Mouse (Mus musculus): Measurements from ENCODE around the gene Sdhc. TPM values are rescaled to one million over a fixed set of nuclear protein-coding genes. Genes with fewer than 3 reads are reported as not detected.

Gene Sdhc
- polyA plus RNA-seq, 1 experiment from 2014 or later: 642 TPM

DNA sequence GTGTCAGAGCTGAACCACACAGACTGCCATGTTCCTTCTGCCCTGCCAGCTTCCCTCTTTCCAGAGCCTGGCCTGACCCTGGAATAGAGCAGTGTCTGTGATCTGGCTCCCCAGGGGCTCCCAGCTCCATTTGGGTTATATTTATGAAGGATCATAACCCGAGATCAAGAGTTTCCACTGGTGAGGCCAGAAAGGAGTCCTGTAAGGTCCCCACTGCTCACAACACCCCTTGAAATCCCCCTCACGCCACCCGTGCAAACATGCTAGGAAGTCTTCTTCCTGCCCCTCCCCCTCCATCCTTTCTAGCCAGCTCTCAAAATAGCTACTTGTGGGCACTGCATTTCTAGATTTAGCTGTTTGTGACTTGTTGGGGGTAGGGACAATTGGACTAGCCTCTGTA, 33.2 kb upstream of the Sdhc start:
- Histone ChIP-seq H3K36me3 (ENCODE audit: control insufficient read depth, insufficient read depth, low read length) (no peaks in the 10 kb centered on the region), H3K4me1 (ENCODE audit: control insufficient read depth in 2 of 2, insufficient read depth in 2 of 2, low read length in 2 of 2) (peaks cover 23 to 39% of the 10 kb centered on the region in 2 experiments), H3K9me3 (ENCODE audit: control insufficient read depth, low read length) (no peaks in the 10 kb centered on the region), H3K4me3 (ENCODE audit: control insufficient read depth in 1 of 2, insufficient read depth in 1 of 2, low read depth in 1 of 2, low read length in 2 of 2) (no peak overlapping the region), H3K9ac (ENCODE audit: low read length) (no peak overlapping the region; the same call in 1 of the 2 replicates), H3K4me2 (ENCODE audit: low read length) (peak overlapping the region; percentile 31; the same call in 1 of the 2 replicates), H3K27me3 (ENCODE audit: control insufficient read depth, insufficient read depth, low read length) (no peaks in the 10 kb centered on the region), H3K27ac (replicated peaks in 1 of 2; ENCODE audit: control insufficient read depth in 1 of 2, insufficient read depth in 1 of 2, low read depth in 2 of 2, low read length in 2 of 2) (peak overlapping the region; percentile 67 to 84; a peak in 3 of 4 replicates)
- WGBS: 16% methylated on average over 3 of the region's 3 CpGs
- no peak for ATAC-seq (ENCODE audit: insufficient number of reproducible peaks, insufficient read depth, low FRiP score, low read depth)

DNA sequence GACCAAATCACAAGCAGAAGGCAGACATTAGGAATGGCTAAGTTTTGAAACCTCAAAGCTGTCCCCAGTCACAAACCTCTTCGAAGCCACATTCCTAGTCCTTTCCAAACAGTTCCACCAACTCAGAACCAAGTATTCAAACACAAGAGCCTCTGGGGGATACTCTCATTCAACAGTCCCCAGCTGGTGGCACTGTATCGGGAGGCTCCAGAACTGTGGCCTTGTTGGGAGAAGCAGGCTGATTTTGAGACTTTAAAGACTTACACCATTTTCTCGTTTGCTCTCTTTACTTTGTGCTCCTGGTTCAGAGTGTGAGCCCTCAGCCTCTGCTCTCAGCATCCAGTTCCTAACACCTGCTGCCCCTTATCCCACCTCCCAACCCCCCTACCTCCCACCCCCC, 32.6 kb upstream of the Sdhc start:
- H3K27me3 ChIP-seq (ENCODE audit: control insufficient read depth, insufficient read depth, low read length): no peaks in the 10 kb centered on the region
- no peaks in the 10 kb centered on the region for H3K9me3 ChIP-seq (ENCODE audit: control insufficient read depth, low read length)
- 84% methylated on average over 3 of the region's 3 CpGs for whole genome bisulfite sequencing
- H3K4me2 ChIP-seq (ENCODE audit: low read length): no peak overlapping the region
- H3K27ac ChIP-seq (replicated peaks in 1 of 2; ENCODE audit: control insufficient read depth in 1 of 2, insufficient read depth in 1 of 2, low read depth in 2 of 2, low read length in 2 of 2): 0 out of 4 replicates have a peak overlapping the region, but pooled peaks of 1 of the 2 experiments have one; percentile 84
- H3K4me1 ChIP-seq (ENCODE audit: control insufficient read depth in 2 of 2, insufficient read depth in 2 of 2, low read length in 2 of 2): peaks cover 20 to 36% of the 10 kb centered on the region in 2 experiments
- no peaks in the 10 kb centered on the region for H3K36me3 ChIP-seq (ENCODE audit: control insufficient read depth, insufficient read depth, low read length)
- H3K9ac ChIP-seq (ENCODE audit: low read length): no peak overlapping the region
- no peak overlapping the region for H3K4me3 ChIP-seq (ENCODE audit: control insufficient read depth in 1 of 2, insufficient read depth in 1 of 2, low read depth in 1 of 2, low read length in 2 of 2)
- no peak for ATAC-seq (ENCODE audit: insufficient number of reproducible peaks, insufficient read depth, low FRiP score, low read depth)

DNA sequence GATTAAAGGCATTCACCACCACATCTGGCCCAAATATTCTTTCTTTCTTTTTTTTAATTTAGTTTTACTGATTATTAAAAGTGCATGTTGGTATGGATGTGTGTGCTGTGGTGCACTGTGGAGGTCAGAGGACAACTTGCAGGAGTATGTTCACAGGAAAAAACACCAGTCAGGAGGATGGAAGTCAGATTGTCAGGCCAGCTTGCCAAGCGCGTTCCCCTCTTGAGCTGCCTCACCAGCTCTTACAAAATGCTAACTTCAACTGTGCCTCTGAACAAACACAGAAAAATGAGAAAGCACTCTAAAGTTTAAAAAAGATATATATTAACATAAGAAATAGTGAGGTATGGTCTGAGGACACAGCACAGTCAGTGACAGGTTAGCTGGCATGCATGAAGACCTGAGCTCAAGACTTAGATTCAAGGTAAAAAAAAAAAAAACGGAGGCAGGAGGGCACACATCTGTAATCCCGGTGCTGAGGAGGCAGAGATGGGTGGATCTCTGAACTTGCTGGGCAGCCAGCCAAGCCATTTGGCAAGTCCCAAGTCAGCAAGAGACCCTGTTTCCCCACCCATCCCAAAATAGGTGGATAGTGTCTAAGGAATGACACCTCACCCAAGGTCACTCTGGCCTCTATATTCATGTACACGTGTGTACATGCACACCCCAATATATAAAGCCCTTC, 29.2 kb upstream of the Sdhc start:
- no peak overlapping the region for H3K4me2 ChIP-seq (ENCODE audit: low read length)
- no peaks in the 10 kb centered on the region for H3K9me3 ChIP-seq (ENCODE audit: control insufficient read depth, low read length)
- WGBS: 56% methylated on average over 5 of the region's 5 CpGs
- H3K27me3 ChIP-seq (ENCODE audit: control insufficient read depth, insufficient read depth, low read length): no peaks in the 10 kb centered on the region
- H3K9ac ChIP-seq (ENCODE audit: low read length): no peak overlapping the region
- ATAC-seq (ENCODE audit: insufficient number of reproducible peaks, insufficient read depth, low FRiP score, low read depth): no peak
- H3K4me3 ChIP-seq (ENCODE audit: control insufficient read depth in 1 of 2, insufficient read depth in 1 of 2, low read depth in 1 of 2, low read length in 2 of 2): no peak overlapping the region
- H3K36me3 ChIP-seq (ENCODE audit: control insufficient read depth, insufficient read depth, low read length): no peaks in the 10 kb centered on the region
- peak overlapping the region in 1 of 2 experiments; percentile 44; a peak in 2 of 4 replicates for H3K27ac ChIP-seq (replicated peaks in 1 of 2; ENCODE audit: control insufficient read depth in 1 of 2, insufficient read depth in 1 of 2, low read depth in 2 of 2, low read length in 2 of 2)
- peaks cover 7 to 18% of the 10 kb centered on the region in 2 experiments for H3K4me1 ChIP-seq (ENCODE audit: control insufficient read depth in 2 of 2, insufficient read depth in 2 of 2, low read length in 2 of 2)

DNA sequence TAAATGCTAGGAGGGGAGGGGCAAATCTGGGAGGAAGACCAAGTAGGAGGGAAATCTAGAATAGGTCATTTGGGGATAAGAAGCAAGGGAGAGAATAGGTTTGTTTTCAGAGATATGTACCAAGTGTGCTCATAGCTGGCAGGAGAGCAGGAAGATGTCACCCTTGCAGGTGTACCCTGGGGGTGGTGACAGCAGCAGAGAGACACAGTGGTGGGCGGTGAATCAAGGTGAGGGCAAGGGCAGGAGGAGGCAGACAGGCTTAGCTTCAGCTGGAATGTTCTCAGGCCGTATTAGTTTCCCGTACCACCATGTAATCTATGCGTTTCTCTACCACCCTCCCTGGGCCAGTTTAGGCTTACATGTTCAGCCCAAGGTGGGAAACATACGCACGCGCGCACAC, 22.4 kb upstream of the Sdhc start:
- no peak for ATAC-seq (ENCODE audit: insufficient number of reproducible peaks, insufficient read depth, low FRiP score, low read depth)
- Histone ChIP-seq H3K4me1 (ENCODE audit: control insufficient read depth in 2 of 2, insufficient read depth in 2 of 2, low read length in 2 of 2) (peaks cover 7 to 13% of the 10 kb centered on the region in 2 experiments), H3K9ac (ENCODE audit: low read length) (no peak overlapping the region), H3K4me3 (ENCODE audit: control insufficient read depth in 1 of 2, insufficient read depth in 1 of 2, low read depth in 1 of 2, low read length in 2 of 2) (no peak overlapping the region), H3K27me3 (ENCODE audit: control insufficient read depth, insufficient read depth, low read length) (no peaks in the 10 kb centered on the region), H3K27ac (replicated peaks in 1 of 2; ENCODE audit: control insufficient read depth in 1 of 2, insufficient read depth in 1 of 2, low read depth in 2 of 2, low read length in 2 of 2) (no peak overlapping the region), H3K9me3 (ENCODE audit: control insufficient read depth, low read length) (no peaks in the 10 kb centered on the region), H3K36me3 (ENCODE audit: control insufficient read depth, insufficient read depth, low read length) (peaks cover 9% of the 10 kb centered on the region; the same call in 1 of the 2 replicates), H3K4me2 (ENCODE audit: low read length) (no peak overlapping the region)
- WGBS: 90% methylated on average over 8 of the region's 8 CpGs

DNA sequence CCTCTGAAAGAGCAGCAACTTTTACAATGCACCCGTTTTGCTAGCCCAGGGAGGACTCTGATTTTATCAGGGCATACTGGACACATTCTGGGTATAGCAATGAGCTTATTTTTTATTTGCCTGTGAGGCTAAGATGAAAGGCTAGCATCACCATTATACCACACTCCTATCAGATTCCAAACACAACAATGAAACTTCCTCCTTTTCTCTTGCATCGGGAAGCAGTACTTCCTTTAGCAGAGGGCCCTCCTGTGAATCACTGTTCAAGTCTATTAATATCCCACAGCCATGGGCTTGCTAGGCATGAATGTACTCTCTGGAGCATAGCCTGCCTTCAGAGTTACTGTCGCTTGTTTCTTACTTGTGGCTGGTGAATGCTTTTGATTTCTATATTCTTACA, 20.7 kb upstream of the Sdhc start:
- Histone ChIP-seq H3K4me2 (ENCODE audit: low read length) (peak overlapping the region; percentile 23), H3K36me3 (ENCODE audit: control insufficient read depth, insufficient read depth, low read length) (peaks cover 9% of the 10 kb centered on the region; the same call in 1 of the 2 replicates), H3K9ac (ENCODE audit: low read length) (peak overlapping the region; percentile 13; the same call in 1 of the 2 replicates), H3K9me3 (ENCODE audit: control insufficient read depth, low read length) (no peaks in the 10 kb centered on the region), H3K27me3 (ENCODE audit: control insufficient read depth, insufficient read depth, low read length) (no peaks in the 10 kb centered on the region), H3K4me3 (ENCODE audit: control insufficient read depth in 1 of 2, insufficient read depth in 1 of 2, low read depth in 1 of 2, low read length in 2 of 2) (no peak overlapping the region), H3K27ac (replicated peaks in 1 of 2; ENCODE audit: control insufficient read depth in 1 of 2, insufficient read depth in 1 of 2, low read depth in 2 of 2, low read length in 2 of 2) (peak overlapping the region; percentile 53 to 89), H3K4me1 (ENCODE audit: control insufficient read depth in 2 of 2, insufficient read depth in 2 of 2, low read length in 2 of 2) (peaks cover 7 to 13% of the 10 kb centered on the region in 2 experiments)
- ATAC-seq (ENCODE audit: insufficient number of reproducible peaks, insufficient read depth, low FRiP score, low read depth): peak; percentile 39; the same call in 1 of the 2 replicates
- 25% methylated on average over 3 of the region's 3 CpGs for WGBS

DNA sequence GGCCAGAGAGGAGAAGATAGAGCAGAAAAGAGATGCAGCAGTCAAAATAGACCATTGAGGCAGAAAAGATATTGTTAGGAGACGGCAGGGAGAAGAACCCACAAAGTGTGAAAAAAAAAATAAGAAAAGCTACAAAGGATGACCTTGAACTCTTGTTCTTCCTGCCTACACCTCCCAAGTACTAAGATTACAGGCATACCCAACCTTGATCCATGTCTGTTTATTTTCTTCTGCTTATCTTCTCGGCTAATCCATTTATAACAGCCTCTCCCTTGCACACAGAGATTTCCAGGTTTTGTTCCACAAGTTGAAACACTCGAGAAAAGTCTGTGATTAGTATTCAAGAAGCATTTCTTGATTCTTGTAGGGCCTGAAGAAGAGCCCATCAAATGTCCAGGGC, 19.5 kb upstream of the Sdhc start:
- peaks cover 7 to 13% of the 10 kb centered on the region in 2 experiments for H3K4me1 ChIP-seq (ENCODE audit: control insufficient read depth in 2 of 2, insufficient read depth in 2 of 2, low read length in 2 of 2)
- H3K36me3 ChIP-seq (ENCODE audit: control insufficient read depth, insufficient read depth, low read length): peaks cover 9% of the 10 kb centered on the region; the same call in 1 of the 2 replicates
- no peaks in the 10 kb centered on the region for H3K9me3 ChIP-seq (ENCODE audit: control insufficient read depth, low read length)
- no peak overlapping the region for H3K4me2 ChIP-seq (ENCODE audit: low read length)
- no peak for ATAC-seq (ENCODE audit: insufficient number of reproducible peaks, insufficient read depth, low FRiP score, low read depth)
- H3K4me3 ChIP-seq (ENCODE audit: control insufficient read depth in 1 of 2, insufficient read depth in 1 of 2, low read depth in 1 of 2, low read length in 2 of 2): no peak overlapping the region
- H3K27me3 ChIP-seq (ENCODE audit: control insufficient read depth, insufficient read depth, low read length): no peaks in the 10 kb centered on the region
- no peak overlapping the region for H3K27ac ChIP-seq (replicated peaks in 1 of 2; ENCODE audit: control insufficient read depth in 1 of 2, insufficient read depth in 1 of 2, low read depth in 2 of 2, low read length in 2 of 2)
- 44% methylated on average over 3 of the region's 3 CpGs for WGBS
- H3K9ac ChIP-seq (ENCODE audit: low read length): no peak overlapping the region

DNA sequence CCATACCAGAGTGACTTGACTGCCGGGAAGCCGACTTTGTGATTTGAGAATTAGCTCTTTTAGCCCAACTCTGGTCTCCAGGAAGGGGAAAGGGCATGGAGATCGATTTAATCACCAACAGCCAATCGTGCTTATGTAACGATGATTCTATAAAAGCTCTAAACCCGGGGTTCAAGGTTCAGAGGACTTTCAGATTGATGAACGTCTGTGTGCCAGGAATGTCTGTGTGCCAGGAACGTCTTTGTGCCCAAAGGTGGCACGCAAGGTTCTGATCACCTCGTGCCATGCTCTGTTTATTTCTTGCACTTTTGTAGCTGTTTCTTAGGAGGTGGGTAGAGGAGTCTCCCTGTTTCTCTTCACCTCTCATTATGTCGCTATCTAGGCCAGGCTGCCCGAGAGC, 18.5 kb upstream of the Sdhc start:
- Histone ChIP-seq H3K9me3 (ENCODE audit: control insufficient read depth, low read length) (no peaks in the 10 kb centered on the region), H3K27ac (replicated peaks in 1 of 2; ENCODE audit: control insufficient read depth in 1 of 2, insufficient read depth in 1 of 2, low read depth in 2 of 2, low read length in 2 of 2) (no peak overlapping the region), H3K4me2 (ENCODE audit: low read length) (no peak overlapping the region), H3K9ac (ENCODE audit: low read length) (no peak overlapping the region), H3K4me1 (ENCODE audit: control insufficient read depth in 2 of 2, insufficient read depth in 2 of 2, low read length in 2 of 2) (peaks cover 7 to 13% of the 10 kb centered on the region in 2 experiments), H3K27me3 (ENCODE audit: control insufficient read depth, insufficient read depth, low read length) (no peaks in the 10 kb centered on the region), H3K36me3 (ENCODE audit: control insufficient read depth, insufficient read depth, low read length) (peaks cover 6% of the 10 kb centered on the region; the same call in 1 of the 2 replicates), H3K4me3 (ENCODE audit: control insufficient read depth in 1 of 2, insufficient read depth in 1 of 2, low read depth in 1 of 2, low read length in 2 of 2) (no peak overlapping the region)
- no peak for ATAC-seq (ENCODE audit: insufficient number of reproducible peaks, insufficient read depth, low FRiP score, low read depth)
- 82% methylated on average over 12 of the region's 12 CpGs for WGBS
